Mouse (Mus musculus) intestine, embryonic 16.5 days (tissue): Measurements from ENCODE around the gene Pusl1. TPM values are rescaled to one million over a fixed set of nuclear protein-coding genes. Genes with fewer than 3 reads are reported as not detected.

ENCODE experiments used
- ATAC-seq: fragments of 200-750 bp; cut with Nextera tagmentation; 2 replicates; pipeline ENCODE4 v1.8.0; 2017; ENCODE audit warnings: moderate TSS enrichment, moderate library complexity
- H3K27ac ChIP-seq: fragments of 300-500 bp; sonication (generic); 2 replicates; pipeline ENCODE4 v1.5.1; 2014; ENCODE audit warnings: mild to moderate bottlenecking, low read length
- H3K27me3 ChIP-seq: fragments of 300-500 bp; sonication (generic); replicated peaks from 2 replicates; pipeline ENCODE4 v1.6.1; 2014; ENCODE audit warnings: low read length, control low read depth, mixed read lengths; ENCODE audit not compliant: control insufficient read depth, insufficient read depth
- H3K36me3 ChIP-seq: fragments of 300-500 bp; sonication (generic); 2 replicates; pipeline ENCODE4 v1.6.1; 2014; ENCODE audit warnings: low read length, control low read depth; ENCODE audit not compliant: control insufficient read depth, insufficient read depth
- H3K4me1 ChIP-seq: fragments of 300-500 bp; sonication (generic); 2 replicates; pipeline ENCODE4 v1.6.1; 2014; ENCODE audit warnings: low read length, control low read depth, mixed read lengths; ENCODE audit not compliant: control insufficient read depth, insufficient read depth
- H3K4me2 ChIP-seq: fragments of 300-500 bp; sonication (generic); 2 replicates; pipeline ENCODE4 v1.6.1; 2014; ENCODE audit warnings: low read depth, low read length, control low read depth
- H3K4me3 ChIP-seq: fragments of 300-500 bp; sonication (generic); 2 replicates; pipeline ENCODE4 v1.5.1; 2014; ENCODE audit warnings: mild to moderate bottlenecking, low read length
- H3K9ac ChIP-seq: fragments of 300-500 bp; sonication (generic); 2 replicates; pipeline ENCODE4 v1.6.1; 2014; ENCODE audit warnings: low read depth, low read length
- H3K9me3 ChIP-seq: fragments of 300-500 bp; sonication (generic); 2 replicates; pipeline ENCODE4 v1.6.1; 2016; ENCODE audit warnings: low read length, control low read depth; ENCODE audit not compliant: control insufficient read depth
- WGBS: fragments of 180-500 bp; shearing (Covaris S2); extraction: QIAGEN DNeasy Blood & Tissue Kit; methylation state at CpG from one replicate; pipeline ENCODE4 v1.1.7; 2014; 5-methylcytosine and 5-hydroxymethylcytosine counted together
- microRNA-seq: library from miRNA; unstranded; fragments of <30 nt; microRNA quantifications from one replicate; pipeline ENCODE4, GENCODE M21; 2016
- polyA plus RNA-seq: library from polyadenylated mRNA; unstranded; fragments of >200 nt; fragmentation: Nextera tagmentation; extraction: Ambion mirVana; gene quantifications from 2 replicates; pipeline ENCODE4 v1.2.1, GENCODE M21; 2015

Pusl1 gene
- polyA plus RNA-seq, 1 experiment from 2014 or later, result 58.6 TPM

- peak; percentile 55 for ATAC-seq
- Histone ChIP-seq H3K4me3 (peak overlapping the region; percentile 60), H3K4me2 (peak overlapping the region; percentile 97), H3K9me3 (no peaks in the 10 kb centered on the region), H3K27ac (peak overlapping the region; percentile 55; the same call in 1 of the 2 replicates), H3K4me1 (peaks cover 30% of the 10 kb centered on the region), H3K27me3 (no peaks in the 10 kb centered on the region), H3K9ac (peak overlapping the region; percentile 75), H3K36me3 (no peaks in the 10 kb centered on the region)
- 1% methylated on average over 32 of the region's 32 CpGs for WGBS
Measured at GRCm38 (mm10) chr4:155841003-155841454, 50.6 kb downstream of the Pusl1 start.

DNA sequence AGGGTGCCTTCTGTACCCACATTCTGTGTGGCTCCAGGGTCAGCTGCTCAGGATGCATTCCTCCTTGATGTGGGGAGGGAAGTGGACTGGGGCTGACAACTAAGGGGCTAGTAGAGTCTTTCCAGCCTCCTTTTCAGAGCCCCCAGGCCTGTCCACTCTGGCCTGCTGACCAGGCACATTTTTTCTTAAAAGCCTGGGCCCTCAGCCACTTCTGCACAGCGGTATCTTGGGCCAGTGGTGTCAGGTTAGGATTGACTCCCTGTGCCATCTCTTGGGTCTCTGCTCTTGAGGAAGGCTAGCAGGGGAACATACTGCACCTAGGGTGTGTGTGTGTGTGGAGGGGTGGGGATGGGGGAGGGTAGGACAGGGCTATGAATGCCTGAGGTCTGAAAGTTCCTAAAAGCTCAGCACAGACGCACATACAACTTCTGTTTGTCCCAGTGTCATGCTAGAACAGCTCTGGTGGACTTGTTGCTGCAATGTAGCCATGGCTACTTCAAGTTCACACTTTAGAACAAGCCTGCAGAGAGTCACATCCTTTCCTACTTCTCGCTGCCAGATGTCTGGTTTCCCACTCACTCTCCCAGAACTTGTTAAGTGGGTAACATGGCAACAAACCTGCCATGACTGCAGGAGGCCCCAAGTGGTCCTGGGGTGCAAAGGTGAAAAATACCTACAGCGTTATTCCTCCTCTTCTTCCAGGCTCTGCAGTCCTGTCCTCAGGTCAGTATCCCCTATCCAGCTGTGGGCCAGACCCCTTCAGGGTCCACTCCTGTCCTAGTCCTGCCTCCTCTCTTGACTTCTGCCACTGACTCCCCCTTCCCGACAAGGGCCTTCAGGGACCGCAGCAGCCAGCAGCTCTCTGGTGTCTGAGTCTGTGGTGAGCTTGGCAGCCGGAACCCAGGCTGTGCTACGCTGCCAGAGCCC lies 51.2 kb downstream of the Pusl1 start:
- Histone ChIP-seq H3K4me1 (peaks cover 30% of the 10 kb centered on the region), H3K9me3 (no peaks in the 10 kb centered on the region), H3K27ac (peak overlapping the region; percentile 93), H3K4me3 (peak overlapping the region; percentile 60), H3K36me3 (no peaks in the 10 kb centered on the region), H3K4me2 (peak overlapping the region; percentile 97), H3K9ac (peak overlapping the region; percentile 75), H3K27me3 (no peaks in the 10 kb centered on the region)
- no peak; the same call in 1 of the 2 replicates for ATAC-seq
- 12% methylated on average over 8 of the region's 8 CpGs for WGBS

GRCm38 (mm10) chr4:155839483-155839910 lies 52.1 kb downstream of the Pusl1 start, which contains the start of gene Mxra8:
Mxra8 (plus strand) TSS chr4:155839680.
- H3K36me3 ChIP-seq, result no peaks in the 10 kb centered on the region
- peak within 1 kb of the TSS; percentile 97 for H3K4me2 ChIP-seq
- H3K9me3 ChIP-seq, result no peaks in the 10 kb centered on the region
- peak within 1 kb of the TSS; percentile 93 for H3K27ac ChIP-seq
- H3K27me3 ChIP-seq, result no peaks in the 10 kb centered on the region
- H3K4me3 ChIP-seq, result peak within 1 kb of the TSS; percentile 60
- peaks cover 30% of the 10 kb centered on the region for H3K4me1 ChIP-seq
- WGBS, result 7% methylated on average over 16 of the region's 16 CpGs
- H3K9ac ChIP-seq, result peak within 1 kb of the TSS; percentile 75
- peak; percentile 81 for ATAC-seq

DNA sequence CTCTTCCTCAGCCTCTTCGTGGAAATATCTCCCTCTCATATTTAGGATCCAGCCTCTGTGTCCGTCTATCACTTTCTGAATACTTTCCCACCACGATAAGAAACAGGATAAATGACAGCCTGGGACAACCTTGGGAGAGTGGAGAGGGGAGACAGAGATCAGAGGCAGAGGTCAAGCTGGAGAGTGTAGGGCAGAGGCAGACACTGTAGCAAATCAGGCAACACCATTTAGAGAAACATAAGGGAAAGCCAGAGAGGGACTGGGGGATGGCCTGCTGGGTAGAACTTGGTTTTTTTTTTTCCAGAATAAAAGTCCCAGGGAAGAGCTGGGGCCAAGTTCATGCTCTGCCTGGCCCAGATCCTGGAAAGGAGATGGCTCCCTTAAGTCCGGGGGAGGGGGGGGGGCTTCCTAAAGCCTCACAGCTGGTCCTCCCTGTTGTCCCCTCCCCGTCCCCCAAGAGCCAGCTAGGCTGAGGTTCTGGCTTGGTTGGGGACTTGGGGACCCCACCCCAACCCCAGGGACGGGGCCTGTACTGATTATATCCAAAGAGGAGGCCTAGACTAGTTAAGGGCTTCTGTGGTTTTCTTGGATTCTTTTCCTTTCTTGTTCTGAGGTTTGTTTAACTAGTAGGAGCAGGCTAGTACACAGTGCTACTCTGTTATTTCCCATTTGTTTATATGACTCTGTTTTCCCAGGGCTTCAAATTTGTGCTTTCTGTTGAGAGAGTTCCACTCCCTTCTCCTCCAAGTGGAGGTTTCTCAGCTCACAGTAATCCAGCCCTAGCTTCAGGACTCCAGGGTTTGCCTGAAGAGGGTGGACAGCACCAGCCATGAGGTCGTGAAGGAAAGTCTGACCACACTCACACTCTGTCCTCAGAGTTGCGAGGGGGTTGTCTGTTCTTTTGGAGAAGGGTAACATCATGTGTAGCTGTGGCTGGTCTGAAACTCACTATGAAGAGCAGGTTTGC lies 53.1 kb downstream of the Pusl1 start:
- no peak for ATAC-seq

More for the DNA sequence above, 53.1 kb downstream of the Pusl1 start:
- Histone ChIP-seq H3K4me2 (peak overlapping the region; percentile 97), H3K36me3 (no peaks in the 10 kb centered on the region), H3K4me3 (peak overlapping the region; percentile 2; the same call in 1 of the 2 replicates), H3K9ac (peak overlapping the region; percentile 30; the same call in 1 of the 2 replicates), H3K4me1 (peaks cover 37% of the 10 kb centered on the region), H3K9me3 (no peaks in the 10 kb centered on the region), H3K27me3 (no peaks in the 10 kb centered on the region), H3K27ac (peak overlapping the region; percentile 93)
- WGBS, result 45% methylated on average over 8 of the region's 8 CpGs

Small RNA genes lying within 50 kb of the gene (microRNA-seq; reads per million reads assigned to microRNA genes)
- gene Gm22991, result not detected

Other genes starting within 250 kb of the Pusl1 start
- gene Gm10563, start 246.4 kb downstream of the Pusl1 start, polyA plus RNA-seq, result not detected in 2 replicates
- gene Mmp23, start 238.4 kb downstream of the Pusl1 start, polyA plus RNA-seq, result 39.6 and 41.3 TPM in 2 replicates
- gene Mib2, start 222.6 kb downstream of the Pusl1 start, polyA plus RNA-seq, result 18.6 and 18.7 TPM in 2 replicates
- 1.9 and 2.0 TPM in 2 replicates for gene Fndc10, start 197.4 kb downstream of the Pusl1 start, polyA plus RNA-seq
- 155 and 163 TPM in 2 replicates for gene Ssu72, start 187.0 kb downstream of the Pusl1 start, polyA plus RNA-seq
- 0.16 and 0.23 TPM in 2 replicates for gene Tmem240, start 157.0 kb downstream of the Pusl1 start, polyA plus RNA-seq
- 142 and 150 TPM in 2 replicates for gene Atad3a, start 130.7 kb downstream of the Pusl1 start, polyA plus RNA-seq
- 18.9 TPM in 2 replicates for gene Vwa1, start 117.1 kb downstream of the Pusl1 start, polyA plus RNA-seq
- 0.89 and 1.1 TPM in 2 replicates for gene Tmem88b, start 105.9 kb downstream of the Pusl1 start, polyA plus RNA-seq
- gene Ankrd65, start 101.3 kb downstream of the Pusl1 start, polyA plus RNA-seq, result not detected in 2 replicates
- gene Mrpl20, start 88.9 kb downstream of the Pusl1 start, polyA plus RNA-seq, result 210 and 226 TPM in 2 replicates
- gene Ccnl2, start 79.3 kb downstream of the Pusl1 start, polyA plus RNA-seq, result 130 and 131 TPM in 2 replicates
- gene Aurkaip1, start 60.5 kb downstream of the Pusl1 start, polyA plus RNA-seq, result 180 and 196 TPM in 2 replicates
- 76.3 and 80.5 TPM in 2 replicates for gene Mxra8, start 52.1 kb downstream of the Pusl1 start, polyA plus RNA-seq
- gene Dvl1, start 44.4 kb downstream of the Pusl1 start, polyA plus RNA-seq, result 3.7 and 4.7 TPM in 2 replicates
- 0.28 and 0.32 TPM in 2 replicates for gene Tas1r3, start 28.4 kb downstream of the Pusl1 start, polyA plus RNA-seq
- 23.6 and 24.9 TPM in 2 replicates for gene Cptp, start 22.3 kb downstream of the Pusl1 start, polyA plus RNA-seq
- gene Ints11, start 22.2 kb downstream of the Pusl1 start, polyA plus RNA-seq, result 60.0 and 67.1 TPM in 2 replicates
- 9.8 and 10.8 TPM in 2 replicates for gene Acap3, start within 50 bp of the Pusl1 start, polyA plus RNA-seq
- gene Ube2j2, start 52.0 kb upstream of the Pusl1 start, polyA plus RNA-seq, result 89.5 and 93.4 TPM in 2 replicates
- gene C1qtnf12, start 70.5 kb upstream of the Pusl1 start, polyA plus RNA-seq, result 59.9 and 75.4 TPM in 2 replicates
- 11.7 and 12.0 TPM in 2 replicates for gene B3galt6, start 100.9 kb upstream of the Pusl1 start, polyA plus RNA-seq
- gene Sdf4, start 101.1 kb upstream of the Pusl1 start, polyA plus RNA-seq, result 165 and 171 TPM in 2 replicates
- gene Tnfrsf4, start 122.1 kb upstream of the Pusl1 start, polyA plus RNA-seq, result 0.55 and 0.86 TPM in 2 replicates
- gene Tnfrsf18, start 134.4 kb upstream of the Pusl1 start, polyA plus RNA-seq, result 1.0 and 1.4 TPM in 2 replicates
- 4.2 and 4.7 TPM in 2 replicates for gene Ttll10, start 167.6 kb upstream of the Pusl1 start, polyA plus RNA-seq
- gene 9430015G10Rik, start 218.2 kb upstream of the Pusl1 start, polyA plus RNA-seq, result 21.4 and 22.3 TPM in 2 replicates
- 0.09 and 0.10 TPM in 2 replicates for gene Rnf223, start 238.7 kb upstream of the Pusl1 start, polyA plus RNA-seq